Mouse (Mus musculus) midbrain, embryonic 11.5 days (tissue): ENCODE measurements around the gene Prmt9. TPM values are rescaled to one million over a fixed set of nuclear protein-coding genes. Genes with fewer than 3 reads are reported as not detected.

Experiments used
- ATAC-seq: fragments of 200-750 bp; cut with Nextera tagmentation; 2 replicates; pipeline ENCODE4 v1.8.0; 2017; ENCODE audit warnings: moderate TSS enrichment, moderate library complexity; ENCODE audit not compliant: low FRiP score
- DNase-seq: peaks from one replicate; pipeline ENCODE4 v3.0.0; 2015; ENCODE audit warnings: low spot score; ENCODE audit errors: missing footprints
- H3K27ac ChIP-seq: fragments of 300-500 bp; sonication (generic); 2 replicates; pipeline ENCODE4 v1.5.1; 2014; ENCODE audit warnings: low read depth, low read length
- H3K27me3 ChIP-seq: fragments of 300-500 bp; sonication (generic); 2 replicates; pipeline ENCODE4 v1.6.1; 2014; ENCODE audit warnings: mild to moderate bottlenecking, low read length, moderate library complexity, mixed read lengths; ENCODE audit not compliant: control insufficient read depth, insufficient read depth
- H3K36me3 ChIP-seq: fragments of 300-500 bp; sonication (generic); 2 replicates; pipeline ENCODE4 v1.6.1; 2014; ENCODE audit warnings: mild to moderate bottlenecking, low read length, moderate library complexity, mixed read lengths; ENCODE audit not compliant: control insufficient read depth, insufficient read depth
- H3K4me1 ChIP-seq: fragments of 300-500 bp; sonication (generic); 2 replicates; pipeline ENCODE4 v1.6.1; 2014; ENCODE audit warnings: low read length; ENCODE audit not compliant: control insufficient read depth, insufficient read depth
- H3K4me2 ChIP-seq: fragments of 300-500 bp; sonication (generic); 2 replicates; pipeline ENCODE4 v1.6.1; 2014; ENCODE audit warnings: mild to moderate bottlenecking, moderate library complexity
- H3K4me3 ChIP-seq: fragments of 300-500 bp; sonication (generic); 2 replicates; pipeline ENCODE4 v1.5.1; 2014; ENCODE audit warnings: low read depth, low read length
- H3K9ac ChIP-seq: fragments of 300-500 bp; sonication (generic); 2 replicates; pipeline ENCODE4 v1.6.1; 2014; ENCODE audit warnings: low read length
- H3K9me3 ChIP-seq: fragments of 300-500 bp; sonication (generic); 2 replicates; pipeline ENCODE4 v1.6.1; 2016; ENCODE audit warnings: low read length; ENCODE audit not compliant: control insufficient read depth
- WGBS: fragments of 180-500 bp; shearing (Covaris S2); extraction: QIAGEN DNeasy Blood & Tissue Kit; methylation state at CpG from one replicate; pipeline ENCODE4 v1.1.7; 2014; 5-methylcytosine and 5-hydroxymethylcytosine counted together
- polyA plus RNA-seq: library from polyadenylated mRNA; unstranded; fragments of >200 nt; fragmentation: Nextera tagmentation; extraction: Ambion mirVana; gene quantifications from 2 replicates; pipeline ENCODE4 v1.2.1, GENCODE M21; 2014

Gene Prmt9
- polyA plus RNA-seq, 1 experiment from 2014 or later, result 22.7 TPM

DNA sequence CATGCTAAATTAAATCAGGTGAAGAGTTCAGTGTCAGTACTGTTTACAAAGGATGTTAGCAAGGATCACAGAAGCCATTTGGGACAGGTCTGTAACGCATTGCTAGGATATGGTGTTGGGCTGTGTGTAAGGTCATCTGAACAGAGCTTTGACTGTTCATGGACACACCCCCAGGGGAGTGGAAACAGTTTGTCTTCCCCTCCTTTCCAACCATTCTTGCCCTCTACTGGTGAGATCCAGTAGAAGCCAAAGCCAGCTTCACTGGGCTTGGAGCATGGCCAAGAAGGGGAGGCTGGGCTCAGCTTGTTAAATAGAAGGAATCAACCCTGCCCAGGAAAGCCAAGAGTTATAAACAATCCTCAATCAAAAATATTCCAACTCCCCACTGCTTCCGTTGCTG lies 68.7 kb downstream of the Prmt9 start:
- H3K36me3 ChIP-seq, result no peaks in the 10 kb centered on the region
- no peak for ATAC-seq
- H3K27ac ChIP-seq, result no peak overlapping the region
- H3K4me2 ChIP-seq, result no peak overlapping the region
- no peak overlapping the region for H3K9ac ChIP-seq
- 80% methylated on average over 2 of the region's 2 CpGs for WGBS
- H3K4me1 ChIP-seq, result no peaks in the 10 kb centered on the region
- no peak for DNase-seq
- H3K4me3 ChIP-seq, result no peak overlapping the region
- no peaks in the 10 kb centered on the region for H3K9me3 ChIP-seq
- H3K27me3 ChIP-seq, result no peaks in the 10 kb centered on the region

DNA sequence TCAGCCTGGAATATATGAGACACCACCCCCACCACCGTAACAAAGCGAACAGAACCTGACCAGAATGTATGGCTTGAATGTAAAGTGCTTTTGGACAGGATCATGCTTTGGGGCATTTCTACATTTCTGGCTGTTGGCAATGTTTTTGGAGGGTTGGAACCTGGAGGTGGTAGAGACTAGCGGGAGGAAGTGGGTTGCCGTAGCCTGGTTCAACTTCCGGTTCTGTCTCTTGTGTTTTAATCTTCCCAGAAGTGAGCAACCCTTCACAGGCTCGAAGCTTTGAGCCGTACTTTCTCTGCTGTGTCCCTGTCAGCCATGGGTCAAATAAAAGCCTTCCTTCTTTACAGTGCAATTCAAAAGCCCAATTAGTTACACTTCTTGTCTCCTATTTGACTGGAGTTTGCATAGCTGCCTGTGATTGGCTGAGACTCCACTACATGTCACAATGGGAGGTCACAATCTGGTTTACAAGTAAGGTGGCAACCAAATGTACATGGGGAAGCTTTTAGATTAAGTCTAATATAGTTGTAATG lies 74.5 kb downstream of the Prmt9 start:
- Histone ChIP-seq H3K9ac (no peak overlapping the region), H3K27me3 (no peaks in the 10 kb centered on the region), H3K4me3 (no peak overlapping the region), H3K4me1 (no peaks in the 10 kb centered on the region), H3K4me2 (no peak overlapping the region), H3K27ac (no peak overlapping the region), H3K36me3 (no peaks in the 10 kb centered on the region), H3K9me3 (no peaks in the 10 kb centered on the region)
- DNase-seq, result no peak
- WGBS, result 78% methylated on average over 7 of the region's 7 CpGs
- no peak for ATAC-seq

GRCm38 (mm10) chr8:77629858-77630537 lies 80.8 kb downstream of the Prmt9 start:
- H3K27me3 ChIP-seq, result no peaks in the 10 kb centered on the region
- H3K9ac ChIP-seq, result no peak overlapping the region
- H3K4me1 ChIP-seq, result no peaks in the 10 kb centered on the region
- ATAC-seq (peak; percentile 87), DNase-seq (peak; percentile 98)
- no peaks in the 10 kb centered on the region for H3K9me3 ChIP-seq
- H3K4me2 ChIP-seq, result no peak overlapping the region
- no peak overlapping the region for H3K27ac ChIP-seq
- 16% methylated on average over 15 of the region's 15 CpGs for WGBS
- no peaks in the 10 kb centered on the region for H3K36me3 ChIP-seq
- no peak overlapping the region for H3K4me3 ChIP-seq

DNA sequence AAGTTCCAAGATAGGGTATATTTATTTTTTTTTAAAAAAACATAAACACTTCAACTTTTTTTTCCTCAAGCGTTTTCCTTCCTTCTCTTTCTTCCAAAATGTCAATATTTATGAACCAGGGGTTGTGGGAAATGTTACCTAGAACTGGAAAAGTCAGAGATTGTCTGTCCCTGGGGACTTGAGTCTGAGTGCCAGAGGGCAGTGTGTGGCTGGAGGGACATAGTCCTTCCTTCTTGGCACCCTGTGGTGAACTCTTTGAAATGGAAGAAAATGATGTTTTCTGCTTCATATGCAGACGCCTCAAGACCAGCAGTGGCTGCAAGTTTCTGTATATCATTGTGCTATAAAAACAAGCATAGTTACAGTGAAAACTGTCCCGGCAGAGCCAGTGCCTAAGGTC lies 81.5 kb downstream of the Prmt9 start:
- no peak overlapping the region for H3K27ac ChIP-seq
- no peaks in the 10 kb centered on the region for H3K9me3 ChIP-seq
- no peaks in the 10 kb centered on the region for H3K36me3 ChIP-seq
- no peak for DNase-seq
- no peak overlapping the region for H3K9ac ChIP-seq
- ATAC-seq, result no peak
- H3K27me3 ChIP-seq, result no peaks in the 10 kb centered on the region
- WGBS, result 41% methylated on average over 3 of the region's 3 CpGs
- H3K4me3 ChIP-seq, result no peak overlapping the region
- no peak overlapping the region for H3K4me2 ChIP-seq
- H3K4me1 ChIP-seq, result no peaks in the 10 kb centered on the region

Other genes with a start within 250 kb of the Prmt9 start
- gene Arhgap10, start 31.4 kb upstream of the Prmt9 start, polyA plus RNA-seq, result 11.5 and 12.1 TPM in 2 replicates
- 63.6 and 67.0 TPM in 2 replicates for gene Tmem184c, start 61.3 kb downstream of the Prmt9 start, polyA plus RNA-seq
- gene Ednra, start 175.1 kb downstream of the Prmt9 start, polyA plus RNA-seq, result 13.4 and 17.9 TPM in 2 replicates